7 mouse cellular contexts compared by ENCODE assay signal in genomic region chr2:164823181-164823585, GRCm38 (mm10). TPM values are rescaled to one million over a fixed set of nuclear protein-coding genes. Genes with fewer than 3 reads are reported as not detected.
DNase-seq lines count a peak whose midpoint lies in the region; ATAC-seq and TF ChIP-seq lines count a peak whose summit lies in the region.

No protein-coding gene starts in this region.

- no peak for TF ChIP-seq CTCF in lung, adult 2 months (IDR thresholded peaks at IDR 0.05; ENCODE audit: insufficient read depth, low read length)

- under 1% methylated on average over 10 of the region's 10 CpGs for WGBS in lung, adult 2 months
- WGBS in heart, embryonic 16.5 days = 2% methylated on average over 10 of the region's 10 CpGs
- WGBS in liver, embryonic 15.5 days (ENCODE audit: insufficient replicate concordance) = under 1% methylated on average over 10 of the region's 10 CpGs

- peak overlapping the region; percentile 85 for H3K27ac ChIP-seq in heart, embryonic 16.5 days (ENCODE audit: low read length)
- H3K27ac ChIP-seq in liver, embryonic 15.5 days (replicated peaks) = peak overlapping the region; percentile 72

- peaks cover 25% of the 10 kb centered on the region for H3K36me3 ChIP-seq in heart, embryonic 16.5 days (ENCODE audit: control insufficient read depth, insufficient read depth)
- H3K36me3 ChIP-seq in liver, embryonic 15.5 days (replicated peaks) = peaks cover 39% of the 10 kb centered on the region

- H3K27me3 ChIP-seq in heart, embryonic 16.5 days (ENCODE audit: control insufficient read depth, insufficient read depth, low read length) = no peaks in the 10 kb centered on the region
- no peaks in the 10 kb centered on the region for H3K27me3 ChIP-seq in liver, embryonic 15.5 days

- peak overlapping the region; percentile 81 for H3K4me2 ChIP-seq in heart, embryonic 16.5 days (ENCODE audit: low read depth, low read length)
- H3K4me2 ChIP-seq in liver, embryonic 15.5 days = peak overlapping the region; percentile 83

- peak overlapping the region; percentile 93 for H3K4me3 ChIP-seq in lung, adult 2 months (replicated peaks; ENCODE audit: extremely low read depth, low read depth, low read length)
- H3K4me3 ChIP-seq in heart, embryonic 16.5 days (ENCODE audit: low read length) = peak overlapping the region; percentile 91
- H3K4me3 ChIP-seq in liver, embryonic 15.5 days (replicated peaks) = peak overlapping the region; percentile 73

- no peak for TF ChIP-seq POLR2A in lung, adult 2 months (IDR thresholded peaks at IDR 0.05; ENCODE audit: borderline replicate concordance, extremely low read depth, low read depth, low read length)

- no peaks in the 10 kb centered on the region; the same call in 1 of the 2 replicates for H3K4me1 ChIP-seq in lung, adult 2 months (ENCODE audit: control insufficient read depth, insufficient read depth, low read length)
- H3K4me1 ChIP-seq in heart, embryonic 16.5 days (ENCODE audit: control insufficient read depth, insufficient read depth, low read length) = peaks cover 5% of the 10 kb centered on the region; the same call in 1 of the 2 replicates
- H3K4me1 ChIP-seq in liver, embryonic 15.5 days (replicated peaks) = peaks cover 33% of the 10 kb centered on the region

- H3K9me3 ChIP-seq in heart, embryonic 16.5 days (replicated peaks; ENCODE audit: control insufficient read depth, low read length) = no peaks in the 10 kb centered on the region
- H3K9me3 ChIP-seq in liver, embryonic 15.5 days (replicated peaks) = no peaks in the 10 kb centered on the region

- H3K9ac ChIP-seq in heart, embryonic 16.5 days (ENCODE audit: low read length) = peak overlapping the region; percentile 85
- H3K9ac ChIP-seq in liver, embryonic 15.5 days = peak overlapping the region; percentile 71

- ATAC-seq in heart, embryonic 16.5 days (replicated peaks; ENCODE audit: extremely low read depth, insufficient read depth, low FRiP score) = peak; percentile 69
- peak; percentile 59 for ATAC-seq in liver, embryonic 15.5 days (ENCODE audit: insufficient read depth)

- no peak for DNase-seq in lung, adult 2 months
- no peak for DNase-seq in lung, postnatal 10 days
- DNase-seq in c-Kit-positive CD71-positive TER-119-positive erythroid progenitor cells, embryonic 14.5 days (ENCODE audit: low spot score) = peak; percentile 46
- DNase-seq in retina, postnatal 1 day = peak; percentile 64
- no peak for DNase-seq in cerebellum, postnatal 4 days (ENCODE audit: low spot score in 2 of 2)

RNA-seq across cellular contexts. Expression of gene Zswim1, which starts 0.7 kb away (rescaled TPM):
- 9.8 and 10.3 TPM in 2 replicates for polyA plus RNA-seq in lung, adult 2 months (2012; rRNA removed)
- 10.6 and 12.1 TPM in 2 replicates for polyA plus RNA-seq in heart, embryonic 16.5 days (2015; fragmentation: Nextera tagmentation; extraction: Ambion mirVana)
- 4.4 TPM in 2 replicates for polyA plus RNA-seq in liver, embryonic 15.5 days (2015; fragmentation: Nextera tagmentation; extraction: Ambion mirVana)

RNA-seq across cellular contexts. Expression of gene Spata25, which starts 5.2 kb away (rescaled TPM):
- 0.54 and 1.1 TPM in 2 replicates for polyA plus RNA-seq in lung, adult 2 months (2012; rRNA removed)
- 0.42 TPM in 1 of 2 replicates, not detected in the other for polyA plus RNA-seq in heart, embryonic 16.5 days (2015; fragmentation: Nextera tagmentation; extraction: Ambion mirVana)
- not detected in 2 replicates for polyA plus RNA-seq in liver, embryonic 15.5 days (2015; fragmentation: Nextera tagmentation; extraction: Ambion mirVana)

RNA-seq across cellular contexts. Expression of gene Ctsa, which starts 9.5 kb away (rescaled TPM):
- 289 and 294 TPM in 2 replicates for polyA plus RNA-seq in lung, adult 2 months (2012; rRNA removed)
- 173 and 184 TPM in 2 replicates for polyA plus RNA-seq in heart, embryonic 16.5 days (2015; fragmentation: Nextera tagmentation; extraction: Ambion mirVana)
- polyA plus RNA-seq in liver, embryonic 15.5 days (2015; fragmentation: Nextera tagmentation; extraction: Ambion mirVana) = 75.4 and 81.1 TPM in 2 replicates

RNA-seq across cellular contexts. Expression of gene Neurl2, which starts 10.1 kb away (rescaled TPM):
- 14.8 and 17.9 TPM in 2 replicates for polyA plus RNA-seq in lung, adult 2 months (2012; rRNA removed)
- 50.6 and 52.8 TPM in 2 replicates for polyA plus RNA-seq in heart, embryonic 16.5 days (2015; fragmentation: Nextera tagmentation; extraction: Ambion mirVana)
- 1.5 and 2.5 TPM in 2 replicates for polyA plus RNA-seq in liver, embryonic 15.5 days (2015; fragmentation: Nextera tagmentation; extraction: Ambion mirVana)

RNA-seq across cellular contexts. Expression of gene Zswim3, which starts 18.3 kb away (rescaled TPM):
- 3.1 and 3.8 TPM in 2 replicates for polyA plus RNA-seq in lung, adult 2 months (2012; rRNA removed)
- 5.9 and 6.4 TPM in 2 replicates for polyA plus RNA-seq in heart, embryonic 16.5 days (2015; fragmentation: Nextera tagmentation; extraction: Ambion mirVana)
- 4.3 and 5.5 TPM in 2 replicates for polyA plus RNA-seq in liver, embryonic 15.5 days (2015; fragmentation: Nextera tagmentation; extraction: Ambion mirVana)

Comparison
In these comparisons a context has a peak if more than half of its experiments do, and no peak if none do; other contexts are left out.
1. DNase-seq: peak in c-Kit-positive CD71-positive TER-119-positive erythroid progenitor cells, embryonic 14.5 days (single experiment) and retina, postnatal 1 day (single experiment); none in lung, adult 2 months (single experiment), lung, postnatal 10 days (single experiment) and cerebellum, postnatal 4 days (0 of 2).
2. Peak in every context shown above with its lines, with median percentiles within 50 percentile points of each other: H3K4me3 ChIP-seq.